Mouse (Mus musculus): ENCODE measurements at regions not wholly inside any gene's neighbourhood (a gene's known extent, or its start where the extent isn't known, plus 50 kb on each side); places are given as distances from the start of the nearest gene placed in this dataset.

GRCm38 (mm10) chr8:86288713-86289384 is 291.6 kb downstream of the Abcc12 start:
- no peaks in the 10 kb centered on the region for H3K4me1 ChIP-seq (ENCODE audit: control insufficient read depth, insufficient read depth, low read length)
- no peak for TF ChIP-seq POLR2A (IDR thresholded peaks at IDR 0.05; ENCODE audit: borderline replicate concordance, control insufficient read depth, low read depth, low read length)
- no peak for TF ChIP-seq CTCF (IDR thresholded peaks at IDR 0.05; ENCODE audit: control insufficient read depth, insufficient read depth, low read length)
- no peak overlapping the region for H3K27ac ChIP-seq (ENCODE audit: control insufficient read depth, insufficient read depth, low read depth, low read length, poor library complexity)
- H3K4me3 ChIP-seq (replicated peaks; ENCODE audit: control insufficient read depth, low read depth, low read length) = no peak overlapping the region
- WGBS = 69% methylated on average over 3 of the region's 3 CpGs

- Histone ChIP-seq H3K4me3 (replicated peaks; ENCODE audit: control insufficient read depth, low read depth, low read length) (no peak overlapping the region), H3K4me1 (ENCODE audit: control insufficient read depth, insufficient read depth, low read length) (no peaks in the 10 kb centered on the region; the same call in 1 of the 2 replicates), H3K27ac (ENCODE audit: control insufficient read depth, insufficient read depth, low read depth, low read length, poor library complexity) (no peak overlapping the region)
- WGBS = 80% methylated on average over 7 of the region's 7 CpGs
- TF ChIP-seq POLR2A (IDR thresholded peaks at IDR 0.05; ENCODE audit: borderline replicate concordance, control insufficient read depth, low read depth, low read length) (no peak), CTCF (IDR thresholded peaks at IDR 0.05; ENCODE audit: control insufficient read depth, insufficient read depth, low read length) (no peak)
Measured at GRCm38 (mm10) chr8:86282922-86283321, 297.6 kb downstream of the Abcc12 start.

- Histone ChIP-seq H3K27ac (ENCODE audit: control insufficient read depth, insufficient read depth, low read depth, low read length, poor library complexity) (no peak overlapping the region), H3K4me3 (replicated peaks; ENCODE audit: control insufficient read depth, low read depth, low read length) (no peak overlapping the region), H3K4me1 (ENCODE audit: control insufficient read depth, insufficient read depth, low read length) (no peaks in the 10 kb centered on the region; the same call in 1 of the 2 replicates)
- TF ChIP-seq POLR2A (IDR thresholded peaks at IDR 0.05; ENCODE audit: borderline replicate concordance, control insufficient read depth, low read depth, low read length) (no peak), CTCF (IDR thresholded peaks at IDR 0.05; ENCODE audit: control insufficient read depth, insufficient read depth, low read length) (no peak)
- 68% methylated on average over 18 of the region's 18 CpGs for WGBS
Measured at GRCm38 (mm10) chr8:86280093-86280721, 300.3 kb downstream of the Abcc12 start.

GRCm38 (mm10) chr8:86275699-86276098 is 304.8 kb downstream of the Abcc12 start:
- TF ChIP-seq CTCF (IDR thresholded peaks at IDR 0.05; ENCODE audit: control insufficient read depth, insufficient read depth, low read length) (no peak), POLR2A (IDR thresholded peaks at IDR 0.05; ENCODE audit: borderline replicate concordance, control insufficient read depth, low read depth, low read length) (no peak)
- Histone ChIP-seq H3K4me1 (ENCODE audit: control insufficient read depth, insufficient read depth, low read length) (no peaks in the 10 kb centered on the region; the same call in 1 of the 2 replicates), H3K27ac (ENCODE audit: control insufficient read depth, insufficient read depth, low read depth, low read length, poor library complexity) (no peak overlapping the region), H3K4me3 (replicated peaks; ENCODE audit: control insufficient read depth, low read depth, low read length) (no peak overlapping the region)
- 35% methylated on average over 4 of the region's 4 CpGs for WGBS

GRCm38 (mm10) chr8:86273811-86274210 is 306.7 kb downstream of the Abcc12 start:
- Histone ChIP-seq H3K27ac (ENCODE audit: control insufficient read depth, insufficient read depth, low read depth, low read length, poor library complexity) (no peak overlapping the region), H3K4me1 (ENCODE audit: control insufficient read depth, insufficient read depth, low read length) (no peaks in the 10 kb centered on the region), H3K4me3 (replicated peaks; ENCODE audit: control insufficient read depth, low read depth, low read length) (no peak overlapping the region)
- 73% methylated on average over 3 of the region's 3 CpGs for WGBS
- no peak for TF ChIP-seq CTCF (IDR thresholded peaks at IDR 0.05; ENCODE audit: control insufficient read depth, insufficient read depth, low read length)
- TF ChIP-seq POLR2A (IDR thresholded peaks at IDR 0.05; ENCODE audit: borderline replicate concordance, control insufficient read depth, low read depth, low read length) = no peak

GRCm38 (mm10) chr8:86272626-86273025 is 307.9 kb downstream of the Abcc12 start:
- TF ChIP-seq CTCF (IDR thresholded peaks at IDR 0.05; ENCODE audit: control insufficient read depth, insufficient read depth, low read length) = no peak
- TF ChIP-seq POLR2A (IDR thresholded peaks at IDR 0.05; ENCODE audit: borderline replicate concordance, control insufficient read depth, low read depth, low read length) = no peak

GRCm38 (mm10) chr8:86271477-86271876 is 309.0 kb downstream of the Abcc12 start:
- H3K27ac ChIP-seq (ENCODE audit: control insufficient read depth, insufficient read depth, low read depth, low read length, poor library complexity) = no peak overlapping the region
- TF ChIP-seq POLR2A (IDR thresholded peaks at IDR 0.05; ENCODE audit: borderline replicate concordance, control insufficient read depth, low read depth, low read length) = no peak
- TF ChIP-seq CTCF (IDR thresholded peaks at IDR 0.05; ENCODE audit: control insufficient read depth, insufficient read depth, low read length) = no peak
- 85% methylated on average over 6 of the region's 6 CpGs for WGBS
- no peak overlapping the region for H3K4me3 ChIP-seq (replicated peaks; ENCODE audit: control insufficient read depth, low read depth, low read length)
- no peaks in the 10 kb centered on the region for H3K4me1 ChIP-seq (ENCODE audit: control insufficient read depth, insufficient read depth, low read length)

More at GRCm38 (mm10) chr8:86272626-86273025, 307.9 kb downstream of the Abcc12 start:
- Histone ChIP-seq H3K4me3 (replicated peaks; ENCODE audit: control insufficient read depth, low read depth, low read length) (no peak overlapping the region), H3K4me1 (ENCODE audit: control insufficient read depth, insufficient read depth, low read length) (no peaks in the 10 kb centered on the region), H3K27ac (ENCODE audit: control insufficient read depth, insufficient read depth, low read depth, low read length, poor library complexity) (no peak overlapping the region)
- WGBS = 24% methylated on average over 1 of the region's 1 CpGs

- TF ChIP-seq CTCF (IDR thresholded peaks at IDR 0.05; ENCODE audit: control insufficient read depth, insufficient read depth, low read length) (no peak), POLR2A (IDR thresholded peaks at IDR 0.05; ENCODE audit: borderline replicate concordance, control insufficient read depth, low read depth, low read length) (no peak)
- H3K4me1 ChIP-seq (ENCODE audit: control insufficient read depth, insufficient read depth, low read length) = no peaks in the 10 kb centered on the region
- 72% methylated on average over 5 of the region's 5 CpGs for WGBS
- H3K27ac ChIP-seq (ENCODE audit: control insufficient read depth, insufficient read depth, low read depth, low read length, poor library complexity) = no peak overlapping the region
- H3K4me3 ChIP-seq (replicated peaks; ENCODE audit: control insufficient read depth, low read depth, low read length) = no peak overlapping the region
Measured at GRCm38 (mm10) chr8:86258011-86258410, 322.5 kb downstream of the Abcc12 start.

Measured in bone marrow, adult 2 months (tissue).